Mouse (Mus musculus) gastrocnemius, postnatal 10 days (tissue): ENCODE measurements at regions not wholly inside any gene's neighbourhood (a gene's known extent, or its start where the extent isn't known, plus 50 kb on each side); places are given as distances from the start of the nearest gene placed in this dataset.

Experiments used
- DNase-seq: peaks from one replicate; pipeline ENCODE4 v3.0.0; 2021; ENCODE audit warnings: mixed read lengths

DNA sequence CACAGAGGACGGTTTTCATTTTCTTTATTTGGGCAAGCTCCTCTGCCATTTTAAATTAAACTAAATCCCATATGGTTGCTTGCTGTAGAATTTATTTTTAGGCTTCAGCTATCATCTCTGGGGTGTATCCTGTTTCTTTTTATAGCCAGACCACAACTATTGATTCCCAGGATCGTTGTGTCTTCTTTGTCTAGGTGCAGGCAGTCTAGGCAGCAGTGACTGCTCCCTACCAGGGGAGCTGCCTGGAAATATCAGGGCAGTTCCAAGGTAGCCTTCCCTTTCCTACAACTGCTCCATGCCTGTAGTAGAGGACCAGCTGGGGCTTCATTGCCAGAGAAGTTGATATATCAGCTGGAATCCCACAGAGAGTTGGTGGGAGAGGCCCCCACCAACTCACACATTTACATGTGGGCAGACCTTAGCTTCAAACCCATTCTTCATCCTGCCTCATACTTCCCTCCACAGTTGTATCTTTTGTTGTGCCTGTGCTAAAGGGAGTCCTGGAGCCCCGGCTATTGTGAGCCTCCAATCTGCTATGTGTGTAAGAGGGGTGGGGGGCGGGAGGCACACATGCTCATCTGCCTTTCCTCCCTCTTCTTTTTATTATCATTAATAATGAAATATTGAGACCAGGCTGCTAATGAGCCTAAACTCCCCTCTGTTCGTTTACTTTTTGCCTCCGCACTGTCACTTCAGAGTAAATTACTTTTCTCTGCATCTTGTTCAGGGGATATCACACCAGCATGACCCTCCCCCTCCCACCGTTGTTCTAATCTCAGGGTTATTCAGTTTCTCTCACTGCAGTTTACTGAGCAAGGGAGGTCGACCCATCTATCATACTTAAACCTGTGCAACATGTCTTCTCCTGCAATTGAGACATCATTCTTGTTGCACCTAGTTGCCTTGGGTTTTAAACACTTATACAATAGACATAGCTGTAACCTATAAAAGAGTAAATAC, 576.3 kb upstream of the Plxna2 start:
- DNase-seq = no peak

DNA sequence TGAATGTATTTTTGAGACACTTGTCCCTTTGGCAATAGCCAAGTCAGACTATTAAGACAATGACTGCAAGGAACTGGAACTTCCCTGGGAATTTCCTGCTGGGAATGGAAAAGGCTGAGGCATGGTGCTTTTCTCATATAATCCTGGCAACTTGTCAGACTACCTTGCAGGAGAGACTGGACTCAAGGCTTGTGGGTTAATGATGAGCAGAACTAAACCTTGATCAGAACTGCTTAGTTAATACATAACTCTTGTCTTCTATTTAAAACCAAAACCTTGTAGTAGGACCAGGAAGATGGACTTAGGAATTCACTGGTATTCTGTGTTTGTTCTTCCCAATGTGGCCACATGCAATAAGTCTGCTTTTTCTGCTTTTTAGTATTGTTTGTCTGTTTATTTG, 579.3 kb upstream of the Plxna2 start:
- no peak for DNase-seq

DNA sequence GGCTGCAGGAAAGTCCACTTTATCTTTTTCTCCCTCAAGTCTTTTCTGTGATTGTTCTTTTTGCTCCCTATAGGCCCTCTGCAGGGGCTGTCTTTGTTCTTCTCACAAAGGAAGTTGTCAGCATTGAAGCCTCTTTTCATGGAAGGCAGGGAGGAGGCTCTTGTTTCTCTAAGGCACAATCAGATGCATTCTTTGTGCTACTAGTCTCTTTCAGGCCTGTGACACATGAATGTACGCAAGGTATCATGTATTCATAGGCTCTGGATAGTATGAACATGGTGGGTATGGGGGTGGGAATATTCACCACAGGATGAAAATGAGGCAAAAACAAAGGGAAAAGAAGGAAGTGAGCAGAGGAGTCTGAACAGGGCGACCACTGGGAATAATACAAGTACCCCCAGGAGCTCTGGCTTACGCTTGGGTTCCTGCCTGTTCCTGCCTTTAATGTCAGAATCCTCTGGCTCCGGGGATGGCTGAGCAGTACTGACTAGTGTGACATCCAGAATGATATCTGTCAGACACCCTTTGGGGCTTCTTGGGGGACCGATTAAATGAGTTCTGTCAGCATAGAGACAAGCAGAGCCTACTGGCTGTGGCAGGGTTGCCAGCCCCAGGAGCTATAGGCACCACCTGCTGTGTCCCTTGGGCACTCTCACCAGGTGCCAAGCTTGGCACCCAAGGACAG, 583.7 kb upstream of the Plxna2 start:
- DNase-seq = no peak

DNA sequence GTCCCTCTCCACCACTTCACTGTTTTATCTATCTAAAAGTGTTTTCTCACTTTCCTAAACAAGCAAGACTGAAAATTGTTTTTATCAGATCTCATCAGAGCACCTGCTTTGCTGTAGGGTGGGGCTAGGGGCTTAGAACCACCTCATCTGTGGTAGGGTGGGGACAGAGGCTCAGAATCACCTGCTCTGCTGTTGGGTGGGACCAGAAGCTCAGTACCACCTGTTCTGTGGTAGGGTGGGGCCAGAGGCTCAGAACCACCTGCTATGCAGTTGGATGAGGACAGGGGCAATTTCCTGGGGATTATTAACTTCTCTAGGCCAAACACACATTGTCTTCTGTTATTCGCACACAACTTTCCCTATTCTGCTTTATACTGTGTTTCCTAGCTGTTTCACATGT, 585.4 kb upstream of the Plxna2 start:
- DNase-seq = no peak

DNA sequence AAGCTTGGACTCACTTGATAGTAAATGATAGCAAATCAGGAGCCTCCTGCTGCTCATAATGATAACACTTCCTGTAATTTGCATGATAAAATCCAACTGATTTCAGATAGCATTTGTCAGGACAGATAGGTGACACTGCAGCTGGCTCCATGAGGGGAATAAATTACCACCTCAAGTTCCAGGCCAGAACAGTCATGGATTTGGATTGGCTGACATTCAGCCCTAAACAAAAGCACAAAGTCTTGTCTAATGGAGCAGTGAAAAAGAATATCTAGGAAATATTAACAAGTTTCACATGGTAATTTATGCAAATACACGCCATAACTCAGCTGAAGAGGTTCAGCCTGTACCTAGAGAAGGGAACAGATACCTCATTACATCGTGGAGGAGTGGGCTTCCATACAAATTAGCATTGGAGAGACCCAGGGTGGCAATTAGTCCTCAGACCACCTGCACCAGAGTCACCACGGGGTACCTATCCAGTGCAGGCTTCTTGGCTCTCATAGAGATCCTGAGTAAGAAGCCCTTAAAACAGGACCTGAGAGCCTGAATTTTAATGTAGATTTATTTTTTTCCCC, 587.3 kb upstream of the Plxna2 start:
- no peak for DNase-seq

DNA sequence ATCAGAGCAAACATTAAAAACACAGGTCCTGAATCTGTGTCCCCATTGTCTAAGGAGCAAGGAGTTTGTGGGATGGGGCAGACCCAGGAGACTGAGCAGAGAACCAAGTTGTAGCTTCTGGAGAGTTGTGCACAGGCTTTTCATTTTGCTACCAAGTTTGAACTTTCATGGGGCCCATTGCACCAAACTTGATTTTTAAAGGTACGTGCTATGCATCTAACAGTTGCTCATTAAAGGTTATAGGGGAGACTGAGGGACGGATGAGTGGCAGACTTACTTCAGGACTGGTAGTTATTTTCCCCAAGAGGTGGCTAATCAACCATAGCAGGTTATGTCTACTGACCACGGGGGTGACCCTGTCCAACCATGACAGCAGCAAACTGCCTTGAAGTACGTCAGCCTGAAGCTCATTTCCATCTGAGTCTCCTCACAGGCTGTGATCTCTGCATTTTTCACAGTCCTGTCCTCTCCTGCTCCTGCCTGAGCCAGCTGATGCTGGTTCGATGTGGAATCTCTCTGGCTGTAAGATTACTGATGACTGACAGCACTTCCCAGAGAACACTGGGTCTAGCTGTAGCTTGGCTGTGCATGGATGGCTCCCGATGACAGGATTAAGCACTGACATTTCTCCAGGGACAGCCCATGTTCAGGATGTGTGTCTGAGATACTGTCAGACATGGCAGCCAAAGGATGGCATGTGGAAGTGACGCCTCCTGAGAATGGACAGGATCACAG, 590.9 kb upstream of the Plxna2 start:
- no peak for DNase-seq

DNA sequence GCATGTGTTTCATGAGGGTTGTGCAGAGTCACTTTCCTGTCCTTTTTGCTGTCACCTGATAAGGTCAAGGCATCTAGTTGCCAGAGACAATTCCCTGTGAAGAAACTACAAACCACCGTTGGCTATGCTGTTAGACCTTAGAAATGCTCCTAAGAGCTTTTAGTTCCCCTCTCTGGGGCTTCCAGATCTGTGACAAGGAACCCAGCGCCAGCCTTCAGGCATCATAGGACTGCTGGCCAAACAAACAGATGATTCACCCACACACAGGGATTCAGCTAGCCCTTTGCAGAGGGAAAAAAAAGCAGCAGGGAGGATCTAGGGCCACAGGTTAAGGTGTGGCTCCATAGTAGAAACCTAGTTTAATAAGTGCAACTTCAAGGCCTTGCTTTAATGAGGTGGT, 591.8 kb upstream of the Plxna2 start:
- no peak for DNase-seq

DNA sequence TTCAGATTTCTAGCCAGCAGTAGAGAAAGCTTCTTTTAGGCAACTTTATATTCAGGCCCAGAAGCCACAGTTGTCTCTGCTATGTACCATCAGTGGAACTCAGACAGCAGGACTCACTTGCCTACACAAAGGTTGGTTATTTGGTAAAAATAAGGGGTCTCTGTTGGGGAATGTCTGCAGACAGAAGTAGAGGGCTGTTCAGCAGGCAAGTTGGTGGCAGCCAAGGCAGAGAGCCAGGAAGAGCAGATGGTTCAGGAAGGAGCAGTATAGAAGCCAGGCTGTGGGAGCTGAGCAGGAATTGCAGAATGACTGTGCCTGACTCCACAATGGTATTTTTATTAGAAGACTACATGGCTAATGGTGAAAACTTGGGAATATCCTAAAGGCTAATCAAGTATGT, 598.7 kb upstream of the Plxna2 start:
- no peak for DNase-seq

DNA sequence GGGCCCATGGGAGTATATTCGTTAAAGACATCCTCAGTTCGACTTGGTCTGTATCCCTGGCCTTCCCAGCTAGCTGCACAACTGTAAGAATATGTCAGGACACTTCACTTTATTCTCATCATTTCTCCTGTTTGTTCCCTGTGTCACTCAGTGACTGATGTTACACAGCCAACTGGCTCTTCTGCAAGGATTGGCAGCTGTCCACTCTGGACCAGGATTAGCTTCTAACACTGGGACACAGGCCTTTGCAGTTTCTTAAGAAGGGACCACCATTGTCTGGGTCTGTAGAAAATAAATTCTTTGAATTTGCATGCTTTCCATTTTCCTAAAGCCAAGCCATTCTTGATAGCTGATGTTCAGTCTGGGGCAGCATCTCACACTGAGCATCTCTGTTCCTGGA, 622.1 kb upstream of the Camk1g start:
- no peak for DNase-seq

DNA sequence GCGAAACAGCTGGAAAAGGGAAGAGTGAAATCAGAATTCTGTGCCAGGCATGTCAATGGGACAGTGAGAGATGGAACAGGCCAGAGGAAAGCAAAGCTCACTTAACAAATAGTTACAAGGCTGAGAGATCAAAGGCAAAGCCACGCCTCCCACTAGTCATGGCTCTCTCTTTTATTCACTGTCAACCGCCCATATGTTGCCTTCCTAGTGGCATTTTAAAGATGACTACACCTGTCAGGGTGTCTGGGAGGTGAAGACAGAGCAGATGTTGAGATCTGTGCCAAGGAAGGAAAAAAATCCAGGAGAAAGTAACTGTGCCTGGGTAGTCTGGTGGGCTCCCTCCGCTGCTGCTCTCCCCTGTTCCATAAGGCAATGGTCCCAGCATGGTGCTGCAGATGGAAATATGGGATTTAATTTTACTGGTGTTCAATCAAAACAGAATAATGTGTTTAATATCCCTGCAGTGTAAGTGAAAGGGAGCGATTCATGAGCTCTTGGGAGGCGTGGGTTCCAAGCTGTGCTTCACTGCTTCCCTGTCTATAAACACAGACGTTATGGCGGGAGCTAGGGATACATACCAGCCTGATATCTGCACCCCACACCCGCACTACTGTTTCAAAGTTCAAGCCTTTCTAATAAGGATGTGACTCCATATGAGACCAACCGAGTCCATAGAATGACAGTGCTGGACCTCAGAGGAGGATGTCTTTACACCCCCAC, 620.0 kb upstream of the Camk1g start:
- no peak for DNase-seq

DNA sequence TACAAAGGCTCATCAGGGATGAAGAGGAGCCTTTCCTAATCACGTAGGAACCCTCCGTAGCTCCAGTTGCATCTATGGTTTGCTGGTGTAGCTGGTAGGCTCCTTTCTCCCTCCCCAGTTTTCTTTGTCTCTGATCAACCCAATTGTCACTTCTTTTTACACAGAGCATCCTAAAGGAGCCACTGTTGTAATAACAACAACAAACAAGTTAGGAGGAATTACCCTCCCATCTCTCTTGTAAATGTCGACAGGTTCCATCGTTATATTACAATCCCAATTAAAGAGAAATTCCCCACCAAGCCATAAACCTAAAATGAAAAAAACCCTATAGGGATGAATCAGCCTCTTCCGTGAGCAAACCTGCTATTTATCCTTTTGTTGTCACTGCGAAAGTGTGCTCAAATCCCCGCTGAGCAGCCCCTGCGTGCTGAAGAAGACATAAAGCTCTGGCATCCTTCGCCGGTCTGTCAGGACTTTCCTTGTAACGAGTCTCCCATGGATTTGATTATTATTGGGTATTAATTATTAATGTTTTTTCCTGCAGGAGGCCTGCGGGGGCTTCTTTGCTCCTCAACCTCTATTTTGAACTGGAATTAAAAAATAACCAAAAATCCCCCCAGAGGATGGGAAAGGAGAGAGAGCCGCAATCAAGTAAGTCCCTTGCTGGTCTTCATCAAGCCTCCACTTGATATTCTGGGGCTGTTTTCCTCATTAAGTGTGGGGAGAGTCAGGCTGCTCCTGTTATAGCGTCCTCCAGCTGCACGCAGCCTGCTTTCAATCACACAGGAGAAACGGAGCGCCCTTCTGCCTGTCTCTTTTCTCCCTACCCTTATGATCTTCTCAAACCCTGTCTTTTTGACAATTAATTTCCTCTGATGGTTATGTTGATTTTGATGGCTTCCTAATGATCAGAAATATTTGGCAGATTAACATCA, 619.1 kb upstream of the Camk1g start:
- no peak for DNase-seq

DNA sequence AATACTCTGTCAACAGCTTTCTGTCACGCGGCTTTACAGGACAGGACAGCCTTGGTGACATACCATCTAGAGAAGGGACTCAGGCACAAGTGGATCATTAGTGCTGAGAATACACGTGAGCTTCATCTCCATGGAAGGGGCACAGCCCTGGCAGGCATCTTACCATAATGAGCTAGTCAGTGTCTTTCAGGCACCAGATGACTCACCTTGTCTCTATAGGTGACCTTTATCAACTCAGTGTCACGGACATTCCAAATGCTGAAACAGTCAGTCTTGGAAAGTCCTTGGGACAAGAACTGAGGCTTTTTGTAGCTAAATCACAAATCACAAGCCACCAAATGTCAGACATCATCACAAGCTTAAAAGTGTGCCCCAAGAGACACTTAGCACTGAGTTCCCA, 610.5 kb upstream of the Camk1g start:
- DNase-seq = no peak

DNA sequence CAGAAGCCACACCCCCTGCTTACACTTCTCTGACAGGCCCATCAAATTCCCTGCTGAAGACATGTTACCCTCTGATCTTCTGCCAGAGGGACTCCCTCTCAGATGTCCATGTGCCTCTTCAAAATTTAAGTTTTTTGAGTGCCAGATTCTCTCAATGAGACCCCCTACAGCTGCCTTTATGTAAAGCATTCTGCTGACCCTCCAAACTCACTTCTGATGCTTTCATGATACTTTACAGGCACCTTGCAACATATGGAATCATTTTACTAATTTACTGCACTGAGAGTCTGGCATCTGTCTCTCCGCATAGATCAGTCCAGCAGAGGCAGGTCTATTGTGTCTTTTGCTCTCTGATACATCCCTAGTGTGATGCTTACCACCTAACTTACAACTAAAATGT, 601.4 kb upstream of the Camk1g start:
- no peak for DNase-seq

DNA sequence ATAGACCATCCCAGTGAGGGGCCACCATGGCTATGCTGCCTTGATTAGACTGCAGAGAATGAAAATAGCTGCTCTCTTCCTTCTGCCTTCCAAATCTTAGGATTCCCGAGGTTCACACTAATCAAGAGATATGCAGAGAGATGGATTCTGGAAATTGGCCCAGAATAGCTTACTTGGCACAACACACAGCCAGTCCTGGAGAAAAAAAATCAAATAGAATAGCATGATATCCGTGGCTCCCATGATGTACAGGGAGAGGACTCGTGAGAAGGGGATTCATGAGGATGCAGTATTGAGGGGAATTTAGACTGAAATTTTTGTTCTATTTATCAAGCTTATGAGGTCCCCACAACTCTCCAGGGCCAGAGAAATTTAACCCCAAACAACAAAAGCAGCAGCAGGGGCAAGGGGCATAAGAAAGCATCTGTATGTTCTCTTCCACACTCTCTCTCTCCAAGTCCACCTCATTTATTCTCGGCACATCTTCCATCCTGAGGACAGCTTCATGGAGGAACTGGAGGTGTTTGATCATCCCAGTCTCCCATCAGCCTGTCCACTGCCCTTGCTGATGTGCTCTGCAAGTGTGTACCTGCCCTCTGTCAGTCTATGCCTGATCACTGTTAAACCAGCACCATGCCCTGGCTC, 599.3 kb upstream of the Camk1g start:
- no peak for DNase-seq

DNA sequence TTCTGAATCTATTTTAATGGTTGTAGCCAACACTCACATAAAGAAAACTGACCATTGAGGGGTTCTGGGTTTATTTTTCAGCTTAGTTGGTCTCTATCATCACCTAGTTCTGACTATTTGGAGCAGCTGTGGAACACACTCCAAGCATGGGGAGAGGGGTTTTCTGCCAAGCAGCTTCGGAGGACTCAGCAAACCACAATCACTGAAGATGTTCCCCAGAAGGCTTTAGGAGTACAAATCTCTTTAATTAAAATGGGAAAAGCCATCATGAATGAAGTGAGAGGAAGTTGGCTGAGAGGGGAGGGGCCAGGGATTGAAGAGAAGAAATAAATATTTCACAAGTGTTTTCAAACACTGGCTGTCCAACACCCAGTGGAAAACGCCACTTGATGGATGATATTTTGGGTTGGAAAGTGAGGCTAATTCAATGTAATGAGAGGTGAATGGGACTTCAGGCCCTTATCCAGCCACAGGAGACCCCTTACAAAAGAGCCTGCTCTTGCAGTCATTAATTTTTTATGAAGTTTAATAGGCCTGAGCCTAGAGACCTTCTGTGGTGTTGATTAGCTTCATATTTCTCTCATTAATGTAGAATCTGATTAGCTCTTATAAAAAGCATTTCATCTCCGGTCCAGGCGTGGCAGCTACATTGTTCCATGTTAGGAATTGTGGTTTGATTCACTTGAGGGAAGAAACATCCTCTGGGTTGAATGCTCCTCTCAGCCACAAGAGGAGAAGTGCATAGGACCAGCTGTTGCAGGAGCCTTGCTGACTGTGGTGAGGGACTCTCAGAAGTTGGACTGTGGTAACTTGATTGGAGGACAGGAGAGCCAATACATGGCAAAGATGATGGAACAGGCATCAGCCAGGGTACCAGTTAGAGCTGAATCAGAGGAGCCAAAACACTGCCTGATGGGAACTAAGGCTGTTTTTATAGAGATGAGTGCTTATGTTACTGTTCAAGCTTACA, 598.1 kb upstream of the Camk1g start:
- DNase-seq = no peak

DNA sequence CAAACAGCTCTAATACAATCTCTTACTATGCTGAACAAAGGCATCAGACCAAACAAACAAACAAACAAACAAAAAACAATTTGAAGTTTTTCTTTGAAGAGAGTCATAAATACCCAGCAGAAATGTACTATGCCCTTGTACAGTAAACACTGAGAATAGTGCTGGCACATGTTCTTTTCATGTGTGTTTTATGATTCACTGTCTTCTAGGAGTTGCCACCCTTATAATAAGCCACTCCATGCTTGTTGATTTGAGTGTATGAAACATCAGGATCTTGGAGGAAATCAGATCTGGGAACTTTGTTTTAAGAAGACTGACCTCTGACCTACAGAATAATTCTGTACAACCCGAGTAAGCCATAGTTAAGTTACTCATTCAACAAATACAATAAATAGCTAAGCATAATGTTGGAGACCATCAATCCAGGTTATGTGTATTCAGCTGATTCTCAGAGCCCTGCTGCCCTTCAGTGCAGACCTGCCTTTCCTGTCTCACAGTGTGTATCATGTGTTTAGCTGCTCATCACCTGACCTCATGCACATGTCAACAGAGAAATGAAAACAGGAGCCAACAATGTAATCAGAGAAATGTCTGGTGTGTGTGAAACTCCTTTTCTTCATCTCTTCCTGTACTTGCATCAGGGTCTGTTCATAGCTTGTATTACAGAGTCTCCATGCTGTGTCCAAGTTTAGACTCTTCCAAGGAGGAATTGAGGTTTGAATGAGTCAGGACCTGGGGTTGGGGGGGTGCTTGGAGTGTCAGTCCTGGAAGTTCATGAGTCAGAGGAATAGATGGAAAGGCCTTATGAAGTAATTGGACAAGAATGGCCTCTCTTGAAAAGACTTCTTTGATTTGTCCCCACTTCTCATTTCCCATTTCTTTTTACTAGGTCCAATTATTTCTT, 596.8 kb upstream of the Camk1g start:
- no peak for DNase-seq

DNA sequence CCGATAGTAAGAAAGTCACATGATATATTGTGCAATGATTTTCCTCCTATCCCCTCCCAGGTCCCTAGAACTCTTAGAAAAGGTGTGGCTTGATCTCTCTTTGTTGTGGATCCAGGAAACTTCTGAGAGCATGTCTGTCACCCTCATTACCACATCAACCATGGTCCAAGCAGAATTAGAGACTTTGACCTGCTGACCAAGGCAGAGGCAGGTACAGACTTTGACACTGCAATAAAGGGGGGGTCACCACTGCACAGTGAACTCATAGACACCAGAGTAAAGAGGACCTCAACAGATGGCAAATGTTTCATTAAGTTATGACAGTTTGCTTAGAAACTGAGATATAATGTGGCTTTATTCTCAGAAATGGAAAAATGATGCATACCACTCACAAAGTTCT, 595.2 kb upstream of the Camk1g start:
- DNase-seq = no peak

DNA sequence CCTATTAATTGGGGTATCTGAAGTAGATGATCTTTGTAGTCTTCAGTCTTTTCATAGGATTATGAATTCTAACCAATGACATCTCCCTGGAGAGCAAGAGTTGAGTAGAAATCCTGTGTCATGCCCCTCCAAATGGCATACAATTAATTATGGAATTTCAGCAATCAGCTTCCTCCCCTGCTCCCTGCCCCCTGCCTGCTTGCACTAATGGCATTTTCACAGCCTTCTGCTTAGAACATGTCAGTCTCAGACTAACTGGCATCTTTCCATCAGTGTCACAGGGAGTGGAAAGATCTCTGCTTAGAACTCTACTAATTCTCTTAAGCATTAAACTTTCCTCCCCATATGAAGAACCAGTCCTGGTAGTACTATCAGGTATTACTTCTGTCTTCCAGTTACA, 581.8 kb upstream of the Camk1g start:
- DNase-seq = no peak
